Mouse (Mus musculus): ENCODE results near the gene Ntn5.

- no peak for TF ChIP-seq CTCF (IDR thresholded peaks at IDR 0.05; ENCODE audit: insufficient read depth, low read length)
- no peak for TF ChIP-seq POLR2A (IDR thresholded peaks at IDR 0.05; ENCODE audit: borderline replicate concordance, extremely low read depth, low read depth, low read length)
Measured at GRCm38 (mm10) chr7:45649351-45649750, 34.5 kb upstream of the Ntn5 start.
